Mouse (Mus musculus) midbrain, postnatal 0 days (tissue): Measurements from ENCODE around the gene C730034F03Rik. TPM values are rescaled to one million over a fixed set of nuclear protein-coding genes. Genes with fewer than 3 reads are reported as not detected.

Experiments
- ATAC-seq: fragments of 200-750 bp; cut with Nextera tagmentation; 2 replicates; pipeline ENCODE4 v1.8.0; 2017; ENCODE audit warnings: moderate number of reproducible peaks, mild to moderate bottlenecking, moderate TSS enrichment, moderate library complexity; ENCODE audit not compliant: low FRiP score
- DNase-seq: peaks from one replicate; pipeline ENCODE4 v3.0.0-alpha.2; 2015; ENCODE audit warnings: low spot score
- H3K27ac ChIP-seq: fragments of 300-500 bp; sonication (generic); 2 replicates; pipeline ENCODE4 v1.5.1; 2014; ENCODE audit warnings: low read depth, mild to moderate bottlenecking, low read length, mixed read lengths
- H3K27me3 ChIP-seq: fragments of 300-500 bp; sonication (generic); 2 replicates; pipeline ENCODE4 v1.6.1; 2014; ENCODE audit warnings: low read length, control low read depth, mixed read lengths; ENCODE audit not compliant: insufficient read depth
- H3K36me3 ChIP-seq: fragments of 300-500 bp; sonication (generic); 2 replicates; pipeline ENCODE4 v1.6.1; 2014; ENCODE audit warnings: low read length, control low read depth, mixed read lengths; ENCODE audit not compliant: insufficient read depth
- H3K4me1 ChIP-seq: fragments of 300-500 bp; sonication (generic); 2 replicates; pipeline ENCODE4 v1.6.1; 2014; ENCODE audit warnings: mild to moderate bottlenecking, control low read depth, antibody characterized with exemption, low read length, mixed read lengths; ENCODE audit not compliant: insufficient read depth
- H3K4me2 ChIP-seq: fragments of 300-500 bp; sonication (generic); 2 replicates; pipeline ENCODE4 v1.6.1; 2014; ENCODE audit warnings: low read depth, mild to moderate bottlenecking, low read length, mixed read lengths; ENCODE audit not compliant: poor library complexity, severe bottlenecking
- H3K4me3 ChIP-seq: fragments of 300-500 bp; sonication (generic); 2 replicates; pipeline ENCODE4 v1.5.1; 2014; ENCODE audit warnings: low read depth, mild to moderate bottlenecking, low read length, moderate library complexity
- H3K9ac ChIP-seq: fragments of 300-500 bp; sonication (generic); replicated peaks from 2 replicates; pipeline ENCODE4 v1.6.1; 2014; ENCODE audit warnings: mild to moderate bottlenecking, low read length, moderate library complexity, mixed read lengths; ENCODE audit not compliant: poor library complexity, severe bottlenecking
- H3K9me3 ChIP-seq: fragments of 300-500 bp; sonication (generic); 2 replicates; pipeline ENCODE4 v1.6.1; 2016; ENCODE audit warnings: low read length, control low read depth
- CTCF ChIP-seq: IDR thresholded peaks from 2 replicates; pipeline ENCODE4 v1.5.1; 2016; ENCODE audit warnings: antibody characterized with exemption, mild to moderate bottlenecking
- WGBS: fragments of 180-500 bp; shearing (Covaris S2); extraction: QIAGEN DNeasy Blood & Tissue Kit; methylation state at CpG from one replicate; pipeline ENCODE4 v1.1.7; 2014; 5-methylcytosine and 5-hydroxymethylcytosine counted together
- polyA plus RNA-seq: library from polyadenylated mRNA; unstranded; fragments of >200 nt; fragmentation: Nextera tagmentation; extraction: Ambion mirVana; gene quantifications from 2 replicates; pipeline ENCODE4 v1.2.1, GENCODE M21; 2015
- total RNA-seq: library from RNA; depleted of rRNA; stranded (reverse); fragments of >200 nt; gene quantifications from 2 replicates; pipeline ENCODE4 v1.2.3, GENCODE M21; 2014

Gene C730034F03Rik
- total and polyA plus RNA-seq, 2 experiments from 2014 or later = 1.2 to 3.9 TPM

- peak overlapping the region; percentile 33; the same call in 1 of the 2 replicates for H3K9ac ChIP-seq
- DNase-seq (no peak), ATAC-seq (no peak)
- 79% methylated on average over 6 of the region's 6 CpGs for WGBS
- H3K27me3 ChIP-seq = no peaks in the 10 kb centered on the region
- H3K4me3 ChIP-seq = peak overlapping the region; percentile 76; the same call in 1 of the 2 replicates
- H3K36me3 ChIP-seq = peaks cover 41% of the 10 kb centered on the region
- H3K4me1 ChIP-seq = peaks cover 16% of the 10 kb centered on the region
- H3K9me3 ChIP-seq = no peaks in the 10 kb centered on the region
- peak overlapping the region; percentile 95 for H3K4me2 ChIP-seq
- no peak for TF ChIP-seq CTCF
- no peak overlapping the region for H3K27ac ChIP-seq
Observed at GRCm38 (mm10) chr15:89455642-89456041, 26.3 kb downstream of the C730034F03Rik start.

GRCm38 (mm10) chr15:89458942-89459341 is 29.6 kb downstream of the C730034F03Rik start:
- ATAC-seq = no peak
- H3K4me1 ChIP-seq = peaks cover 11% of the 10 kb centered on the region
- 94% methylated on average over 15 of the region's 15 CpGs for WGBS

GRCm38 (mm10) chr15:89459821-89460220 is 30.4 kb downstream of the C730034F03Rik start:
- Histone ChIP-seq H3K27me3 (no peaks in the 10 kb centered on the region), H3K36me3 (peaks cover 64% of the 10 kb centered on the region), H3K4me1 (peaks cover 8% of the 10 kb centered on the region), H3K9me3 (no peaks in the 10 kb centered on the region), H3K9ac (no peak overlapping the region), H3K4me3 (no peak overlapping the region), H3K27ac (no peak overlapping the region), H3K4me2 (no peak overlapping the region)
- ATAC-seq = no peak
- WGBS = 93% methylated on average over 7 of the region's 7 CpGs
- DNase-seq = no peak
- no peak for TF ChIP-seq CTCF

More at GRCm38 (mm10) chr15:89458942-89459341, 29.6 kb downstream of the C730034F03Rik start:
- Histone ChIP-seq H3K9ac (no peak overlapping the region), H3K9me3 (no peaks in the 10 kb centered on the region), H3K27me3 (no peaks in the 10 kb centered on the region), H3K4me2 (no peak overlapping the region), H3K36me3 (peaks cover 62% of the 10 kb centered on the region), H3K4me3 (no peak overlapping the region), H3K27ac (no peak overlapping the region)
- DNase-seq = no peak
- no peak for TF ChIP-seq CTCF

- Histone ChIP-seq H3K36me3 (peaks cover 64% of the 10 kb centered on the region), H3K4me3 (no peak overlapping the region), H3K4me1 (peaks cover 5% of the 10 kb centered on the region), H3K9ac (no peak overlapping the region), H3K4me2 (no peak overlapping the region), H3K9me3 (no peaks in the 10 kb centered on the region), H3K27ac (no peak overlapping the region), H3K27me3 (no peaks in the 10 kb centered on the region)
- no peak for DNase-seq
- no peak for ATAC-seq
- WGBS = 74% methylated on average over 10 of the region's 10 CpGs
- no peak for TF ChIP-seq CTCF
Observed at GRCm38 (mm10) chr15:89460298-89460697, 30.9 kb downstream of the C730034F03Rik start.

GRCm38 (mm10) chr15:89461321-89461720 is 31.9 kb downstream of the C730034F03Rik start:
- no peak for DNase-seq
- no peak for ATAC-seq
- Histone ChIP-seq H3K9me3 (no peaks in the 10 kb centered on the region), H3K4me3 (no peak overlapping the region), H3K4me1 (no peaks in the 10 kb centered on the region), H3K36me3 (peaks cover 64% of the 10 kb centered on the region), H3K27ac (no peak overlapping the region), H3K4me2 (no peak overlapping the region), H3K9ac (no peak overlapping the region), H3K27me3 (no peaks in the 10 kb centered on the region)
- 87% methylated on average over 13 of the region's 15 CpGs for WGBS
- no peak for TF ChIP-seq CTCF

GRCm38 (mm10) chr15:89462176-89462575 is 32.8 kb downstream of the C730034F03Rik start:
- no peak for TF ChIP-seq CTCF
- Histone ChIP-seq H3K27ac (no peak overlapping the region), H3K9me3 (no peaks in the 10 kb centered on the region), H3K4me3 (no peak overlapping the region), H3K27me3 (no peaks in the 10 kb centered on the region), H3K9ac (no peak overlapping the region), H3K4me1 (no peaks in the 10 kb centered on the region), H3K4me2 (no peak overlapping the region), H3K36me3 (peaks cover 55% of the 10 kb centered on the region)
- DNase-seq = no peak
- no peak for ATAC-seq
- WGBS = 80% methylated on average over 7 of the region's 7 CpGs
